Mouse (Mus musculus): Measurements from ENCODE around the gene Npffr2.

GRCm38 (mm10) chr5:89542472-89542871 lies 15.2 kb downstream of the Npffr2 start:
- no peak for TF ChIP-seq CTCF (IDR thresholded peaks at IDR 0.05; ENCODE audit: extremely low read depth, insufficient read length, insufficient replicate concordance, low read depth, low read length)
- TF ChIP-seq POLR2A (IDR thresholded peaks at IDR 0.05; ENCODE audit: low read depth, low read length) = no peak
